Mouse (Mus musculus): Measurements from ENCODE around the gene Map3k6. TPM values are rescaled to one million over a fixed set of nuclear protein-coding genes. Genes with fewer than 3 reads are reported as not detected.

The Map3k6 gene
- polyA plus RNA-seq, 1 experiment from 2014 or later, result 2.8 TPM

GRCm38 (mm10) chr4:133242710-133243109, 2.1 kb downstream of the Map3k6 start:
- no peak overlapping the region for H3K4me2 ChIP-seq (ENCODE audit: low read length)
- ATAC-seq, result no peak
- no peak overlapping the region for H3K9ac ChIP-seq (ENCODE audit: low read depth, low read length)
- H3K4me1 ChIP-seq (ENCODE audit: control insufficient read depth, insufficient read depth, low read length), result peaks cover 6% of the 10 kb centered on the region
- 58% methylated on average over 9 of the region's 9 CpGs for whole genome bisulfite sequencing
- no peaks in the 10 kb centered on the region for H3K36me3 ChIP-seq (ENCODE audit: control insufficient read depth, insufficient read depth, low read length)
- no peak overlapping the region for H3K27ac ChIP-seq (ENCODE audit: low read length)
- H3K9me3 ChIP-seq (replicated peaks; ENCODE audit: control insufficient read depth, low read length, poor library complexity, severe bottlenecking), result no peaks in the 10 kb centered on the region
- H3K27me3 ChIP-seq (ENCODE audit: control insufficient read depth, insufficient read depth, low read depth, low read length), result peaks cover 55% of the 10 kb centered on the region
- no peak overlapping the region for H3K4me3 ChIP-seq (ENCODE audit: low read depth, low read length)

GRCm38 (mm10) chr4:133243538-133243937, 2.9 kb downstream of the Map3k6 start:
- H3K27ac ChIP-seq (ENCODE audit: low read length), result no peak overlapping the region
- WGBS, result 82% methylated on average over 13 of the region's 13 CpGs
- H3K9me3 ChIP-seq (replicated peaks; ENCODE audit: control insufficient read depth, low read length, poor library complexity, severe bottlenecking), result no peaks in the 10 kb centered on the region
- no peak for ATAC-seq
- H3K9ac ChIP-seq (ENCODE audit: low read depth, low read length), result no peak overlapping the region
- no peak overlapping the region for H3K4me2 ChIP-seq (ENCODE audit: low read length)
- H3K27me3 ChIP-seq (ENCODE audit: control insufficient read depth, insufficient read depth, low read depth, low read length), result peaks cover 63% of the 10 kb centered on the region
- peaks cover 6% of the 10 kb centered on the region for H3K4me1 ChIP-seq (ENCODE audit: control insufficient read depth, insufficient read depth, low read length)
- no peaks in the 10 kb centered on the region for H3K36me3 ChIP-seq (ENCODE audit: control insufficient read depth, insufficient read depth, low read length)
- no peak overlapping the region for H3K4me3 ChIP-seq (ENCODE audit: low read depth, low read length)

- Histone ChIP-seq H3K36me3 (ENCODE audit: control insufficient read depth, insufficient read depth, low read length) (no peaks in the 10 kb centered on the region), H3K27ac (ENCODE audit: low read length) (no peak overlapping the region), H3K4me1 (ENCODE audit: control insufficient read depth, insufficient read depth, low read length) (peaks cover 6% of the 10 kb centered on the region), H3K4me2 (ENCODE audit: low read length) (no peak overlapping the region), H3K4me3 (ENCODE audit: low read depth, low read length) (no peak overlapping the region), H3K9ac (ENCODE audit: low read depth, low read length) (no peak overlapping the region), H3K27me3 (ENCODE audit: control insufficient read depth, insufficient read depth, low read depth, low read length) (peaks cover 65% of the 10 kb centered on the region), H3K9me3 (replicated peaks; ENCODE audit: control insufficient read depth, low read length, poor library complexity, severe bottlenecking) (no peaks in the 10 kb centered on the region)
- no peak for ATAC-seq
- 93% methylated on average over 1 of the region's 1 CpGs for WGBS
Measured at GRCm38 (mm10) chr4:133244289-133244688, 3.7 kb downstream of the Map3k6 start.

GRCm38 (mm10) chr4:133247072-133247471, 6.5 kb downstream of the Map3k6 start:
- H3K27me3 ChIP-seq (ENCODE audit: control insufficient read depth, insufficient read depth, low read depth, low read length), result peaks cover 64% of the 10 kb centered on the region
- H3K4me1 ChIP-seq (ENCODE audit: control insufficient read depth, insufficient read depth, low read length), result peaks cover 4% of the 10 kb centered on the region; the same call in 1 of the 2 replicates
- no peak overlapping the region for H3K9ac ChIP-seq (ENCODE audit: low read depth, low read length)
- no peaks in the 10 kb centered on the region for H3K9me3 ChIP-seq (replicated peaks; ENCODE audit: control insufficient read depth, low read length, poor library complexity, severe bottlenecking)
- no peak overlapping the region for H3K27ac ChIP-seq (ENCODE audit: low read length)
- no peak for ATAC-seq
- 18% methylated on average over 15 of the region's 15 CpGs for WGBS
- H3K4me3 ChIP-seq (ENCODE audit: low read depth, low read length), result no peak overlapping the region
- H3K4me2 ChIP-seq (ENCODE audit: low read length), result no peak overlapping the region
- H3K36me3 ChIP-seq (ENCODE audit: control insufficient read depth, insufficient read depth, low read length), result no peaks in the 10 kb centered on the region

- H3K27ac ChIP-seq (ENCODE audit: low read length), result no peak overlapping the region
- H3K4me2 ChIP-seq (ENCODE audit: low read length), result no peak overlapping the region
- peaks cover 61% of the 10 kb centered on the region for H3K27me3 ChIP-seq (ENCODE audit: control insufficient read depth, insufficient read depth, low read depth, low read length)
- H3K36me3 ChIP-seq (ENCODE audit: control insufficient read depth, insufficient read depth, low read length), result no peaks in the 10 kb centered on the region
- WGBS, result 79% methylated on average over 13 of the region's 13 CpGs
- peaks cover 4% of the 10 kb centered on the region; the same call in 1 of the 2 replicates for H3K4me1 ChIP-seq (ENCODE audit: control insufficient read depth, insufficient read depth, low read length)
- no peak overlapping the region for H3K4me3 ChIP-seq (ENCODE audit: low read depth, low read length)
- no peak for ATAC-seq
- no peaks in the 10 kb centered on the region for H3K9me3 ChIP-seq (replicated peaks; ENCODE audit: control insufficient read depth, low read length, poor library complexity, severe bottlenecking)
- no peak overlapping the region for H3K9ac ChIP-seq (ENCODE audit: low read depth, low read length)
Measured at GRCm38 (mm10) chr4:133247806-133248449, 7.3 kb downstream of the Map3k6 start.

GRCm38 (mm10) chr4:133250609-133251008, 10.0 kb downstream of the Map3k6 start:
- peaks cover 45% of the 10 kb centered on the region for H3K27me3 ChIP-seq (ENCODE audit: control insufficient read depth, insufficient read depth, low read depth, low read length)
- H3K4me3 ChIP-seq (ENCODE audit: low read depth, low read length), result peak overlapping the region; percentile 32
- H3K4me1 ChIP-seq (ENCODE audit: control insufficient read depth, insufficient read depth, low read length), result peaks cover 4% of the 10 kb centered on the region; the same call in 1 of the 2 replicates
- ATAC-seq, result 0 out of 2 replicates have a peak, but pooled peaks have one; percentile 23
- no peaks in the 10 kb centered on the region for H3K9me3 ChIP-seq (replicated peaks; ENCODE audit: control insufficient read depth, low read length, poor library complexity, severe bottlenecking)
- peak overlapping the region; percentile 51 for H3K4me2 ChIP-seq (ENCODE audit: low read length)
- H3K9ac ChIP-seq (ENCODE audit: low read depth, low read length), result peak overlapping the region; percentile 51
- WGBS, result 2% methylated on average over 22 of the region's 22 CpGs
- H3K27ac ChIP-seq (ENCODE audit: low read length), result no peak overlapping the region
- no peaks in the 10 kb centered on the region for H3K36me3 ChIP-seq (ENCODE audit: control insufficient read depth, insufficient read depth, low read length)

GRCm38 (mm10) chr4:133251214-133251613, 10.6 kb downstream of the Map3k6 start:
- Histone ChIP-seq H3K4me3 (ENCODE audit: low read depth, low read length) (peak overlapping the region; percentile 32), H3K4me1 (ENCODE audit: control insufficient read depth, insufficient read depth, low read length) (peaks cover 4% of the 10 kb centered on the region; the same call in 1 of the 2 replicates), H3K27me3 (ENCODE audit: control insufficient read depth, insufficient read depth, low read depth, low read length) (peaks cover 44% of the 10 kb centered on the region), H3K36me3 (ENCODE audit: control insufficient read depth, insufficient read depth, low read length) (no peaks in the 10 kb centered on the region), H3K27ac (ENCODE audit: low read length) (no peak overlapping the region), H3K4me2 (ENCODE audit: low read length) (peak overlapping the region; percentile 51), H3K9me3 (replicated peaks; ENCODE audit: control insufficient read depth, low read length, poor library complexity, severe bottlenecking) (no peaks in the 10 kb centered on the region), H3K9ac (ENCODE audit: low read depth, low read length) (peak overlapping the region; percentile 51; the same call in 1 of the 2 replicates)
- no peak for ATAC-seq
- 3% methylated on average over 31 of the region's 31 CpGs for WGBS

- no peaks in the 10 kb centered on the region for H3K9me3 ChIP-seq (replicated peaks; ENCODE audit: control insufficient read depth, low read length, poor library complexity, severe bottlenecking)
- H3K27ac ChIP-seq (ENCODE audit: low read length), result no peak overlapping the region
- 30% methylated on average over 4 of the region's 4 CpGs for WGBS
- H3K4me1 ChIP-seq (ENCODE audit: control insufficient read depth, insufficient read depth, low read length), result peaks cover 4% of the 10 kb centered on the region; the same call in 1 of the 2 replicates
- H3K4me2 ChIP-seq (ENCODE audit: low read length), result no peak overlapping the region
- H3K27me3 ChIP-seq (ENCODE audit: control insufficient read depth, insufficient read depth, low read depth, low read length), result peaks cover 42% of the 10 kb centered on the region
- ATAC-seq, result no peak
- H3K9ac ChIP-seq (ENCODE audit: low read depth, low read length), result no peak overlapping the region
- no peaks in the 10 kb centered on the region for H3K36me3 ChIP-seq (ENCODE audit: control insufficient read depth, insufficient read depth, low read length)
- H3K4me3 ChIP-seq (ENCODE audit: low read depth, low read length), result no peak overlapping the region
Measured at GRCm38 (mm10) chr4:133252089-133252488, 11.5 kb downstream of the Map3k6 start.

- Histone ChIP-seq H3K9me3 (replicated peaks; ENCODE audit: control insufficient read depth, low read length, poor library complexity, severe bottlenecking) (no peaks in the 10 kb centered on the region), H3K4me2 (ENCODE audit: low read length) (no peak overlapping the region), H3K9ac (ENCODE audit: low read depth, low read length) (no peak overlapping the region), H3K4me1 (ENCODE audit: control insufficient read depth, insufficient read depth, low read length) (peaks cover 4% of the 10 kb centered on the region; the same call in 1 of the 2 replicates), H3K27me3 (ENCODE audit: control insufficient read depth, insufficient read depth, low read depth, low read length) (peaks cover 31% of the 10 kb centered on the region), H3K27ac (ENCODE audit: low read length) (no peak overlapping the region), H3K36me3 (ENCODE audit: control insufficient read depth, insufficient read depth, low read length) (no peaks in the 10 kb centered on the region), H3K4me3 (ENCODE audit: low read depth, low read length) (no peak overlapping the region)
- no peak for ATAC-seq
- WGBS, result 79% methylated on average over 12 of the region's 12 CpGs
Measured at GRCm38 (mm10) chr4:133253412-133253811, 12.8 kb downstream of the Map3k6 start.

Data from midbrain, embryonic 16.5 days (tissue).